Mouse (Mus musculus) subcutaneous adipose tissue, adult 2 months (tissue): ENCODE measurements around the gene Ttn. TPM values are rescaled to one million over a fixed set of nuclear protein-coding genes. Genes with fewer than 3 reads are reported as not detected.

Experiments used
- polyA plus RNA-seq: library from polyadenylated mRNA; depleted of rRNA; stranded (reverse); fragments of >200 nt; gene quantifications from 2 replicates; pipeline ENCODE4 v1.2.3, GENCODE M21; 2012; ENCODE audit warnings: low replicate concordance; rRNA removed

Gene Ttn
- 0.03 TPM in 1 of 2 replicates, not detected in the other for polyA plus RNA-seq

GRCm38 (mm10) chr2:76982391-76983145 lies at the start of gene Ttn:
TSS of gene Ttn (minus strand) at chr2:76982547.

GRCm38 (mm10) chr2:76674725-76675427 lies 307.5 kb downstream of the Ttn start, which contains the start of gene Plekha3:
TSS of gene Plekha3 (plus strand) at chr2:76675281.

GRCm38 (mm10) chr2:76672966-76673392 lies 309.4 kb downstream of the Ttn start, which contains the start of gene Fkbp7:
TSS of gene Fkbp7 (minus strand) at chr2:76673116.

Other genes with a start within 250 kb of the Ttn start
- 1.9 and 13.3 TPM in 2 replicates for gene Ccdc141, start 188.1 kb upstream of the Ttn start, polyA plus RNA-seq